Mouse (Mus musculus) heart, embryonic 15.5 days (tissue): ENCODE measurements around the gene Lct. TPM values are rescaled to one million over a fixed set of nuclear protein-coding genes. Genes with fewer than 3 reads are reported as not detected.
A peak's percentile ranks its signal among the peaks of the same experiment; 100 is the strongest.

Source experiments
- ATAC-seq: fragments of 200-750 bp; cut with Nextera tagmentation; replicated peaks from 2 replicates; pipeline ENCODE4 v1.8.0; 2017; ENCODE audit warnings: low read depth, moderate TSS enrichment; ENCODE audit not compliant: insufficient number of reproducible peaks, insufficient read depth, low FRiP score
- H3K27ac ChIP-seq: fragments of 300-500 bp; sonication (generic); 2 replicates; pipeline ENCODE4 v1.5.1; 2015; ENCODE audit warnings: mild to moderate bottlenecking, inconsistent platforms
- H3K27me3 ChIP-seq: fragments of 300-500 bp; sonication (generic); 2 replicates; pipeline ENCODE4 v1.6.1; 2015; ENCODE audit warnings: inconsistent platforms
- H3K36me3 ChIP-seq: fragments of 300-500 bp; sonication (generic); 2 replicates; pipeline ENCODE4 v1.6.1; 2015; ENCODE audit warnings: mild to moderate bottlenecking, inconsistent platforms
- H3K4me1 ChIP-seq: fragments of 300-500 bp; sonication (generic); replicated peaks from 2 replicates; pipeline ENCODE4 v1.6.1; 2015; ENCODE audit warnings: inconsistent platforms
- H3K4me2 ChIP-seq: fragments of 300-500 bp; sonication (generic); 2 replicates; pipeline ENCODE4 v1.6.1; 2015; ENCODE audit warnings: inconsistent platforms, mild to moderate bottlenecking, moderate library complexity
- H3K4me3 ChIP-seq: fragments of 300-500 bp; sonication (generic); 2 replicates; pipeline ENCODE4 v1.5.1; 2015; ENCODE audit warnings: mild to moderate bottlenecking, inconsistent platforms
- H3K9ac ChIP-seq: fragments of 300-500 bp; sonication (generic); 2 replicates; pipeline ENCODE4 v1.6.1; 2015; ENCODE audit warnings: mild to moderate bottlenecking, inconsistent platforms
- H3K9me3 ChIP-seq: fragments of 300-500 bp; sonication (generic); replicated peaks from 2 replicates; pipeline ENCODE4 v1.6.1; 2016; ENCODE audit warnings: inconsistent platforms
- WGBS: fragments of 180-500 bp; shearing (Covaris S2); methylation state at CpG from one replicate; pipeline ENCODE4 v1.1.7; 2015; ENCODE audit warnings: mixed read lengths; 5-methylcytosine and 5-hydroxymethylcytosine counted together
- polyA plus RNA-seq: library from polyadenylated mRNA; unstranded; fragments of >200 nt; fragmentation: Nextera tagmentation; extraction: Ambion mirVana; gene quantifications from 2 replicates; pipeline ENCODE4 v1.2.1, GENCODE M21; 2015

The Lct gene
- polyA plus RNA-seq: 0.03 and 0.08 TPM in 2 replicates

- Histone ChIP-seq H3K9me3 (no peaks in the 10 kb centered on the region), H3K4me3 (no peak within 1 kb of the TSS), H3K4me1 (peaks cover 2% of the 10 kb centered on the region; the same call in 1 of the 2 replicates), H3K4me2 (no peak within 1 kb of the TSS), H3K9ac (no peak within 1 kb of the TSS), H3K27me3 (no peaks in the 10 kb centered on the region), H3K36me3 (peaks cover 29% of the 10 kb centered on the region), H3K27ac (no peak within 1 kb of the TSS)
- no peak for ATAC-seq
- 79% methylated on average over 3 of the region's 3 CpGs for WGBS
Observed at GRCm38 (mm10) chr1:128328218-128328617, at the start of gene Lct. Gene Lct, minus strand, starts transcription at chr1:128328318.

- ATAC-seq: no peak
- Histone ChIP-seq H3K4me1 (no peaks in the 10 kb centered on the region), H3K27me3 (no peaks in the 10 kb centered on the region), H3K4me2 (no peak overlapping the region), H3K9ac (no peak overlapping the region), H3K4me3 (no peak overlapping the region), H3K9me3 (no peaks in the 10 kb centered on the region), H3K36me3 (peaks cover 25% of the 10 kb centered on the region), H3K27ac (no peak overlapping the region)
- 96% methylated on average over 4 of the region's 4 CpGs for whole genome bisulfite sequencing
Observed at GRCm38 (mm10) chr1:128376841-128377240, 48.7 kb upstream of the Lct start.

- Histone ChIP-seq H3K9ac (no peak overlapping the region), H3K4me2 (no peak overlapping the region), H3K27ac (no peak overlapping the region), H3K9me3 (no peaks in the 10 kb centered on the region), H3K36me3 (peaks cover 30% of the 10 kb centered on the region), H3K27me3 (no peaks in the 10 kb centered on the region), H3K4me1 (no peaks in the 10 kb centered on the region), H3K4me3 (no peak overlapping the region)
- ATAC-seq: no peak
- WGBS: 77% methylated on average over 7 of the region's 7 CpGs
Observed at GRCm38 (mm10) chr1:128372143-128372860, 44.2 kb upstream of the Lct start.

GRCm38 (mm10) chr1:128368732-128369441 lies 40.8 kb upstream of the Lct start:
- H3K27me3 ChIP-seq: no peaks in the 10 kb centered on the region
- no peaks in the 10 kb centered on the region for H3K9me3 ChIP-seq
- H3K9ac ChIP-seq: no peak overlapping the region
- H3K4me1 ChIP-seq: no peaks in the 10 kb centered on the region
- WGBS: 68% methylated on average over 5 of the region's 5 CpGs
- H3K36me3 ChIP-seq: peaks cover 37% of the 10 kb centered on the region
- H3K4me2 ChIP-seq: no peak overlapping the region
- no peak for ATAC-seq
- H3K27ac ChIP-seq: no peak overlapping the region
- no peak overlapping the region for H3K4me3 ChIP-seq

- Histone ChIP-seq H3K4me3 (no peak overlapping the region), H3K4me2 (0 out of 2 replicates have a peak overlapping the region, but pooled peaks have one; percentile 84), H3K9ac (no peak overlapping the region), H3K4me1 (peaks cover 33% of the 10 kb centered on the region), H3K36me3 (peaks cover 33% of the 10 kb centered on the region; the same call in 1 of the 2 replicates), H3K9me3 (no peaks in the 10 kb centered on the region), H3K27ac (0 out of 2 replicates have a peak overlapping the region, but pooled peaks have one; percentile 10), H3K27me3 (no peaks in the 10 kb centered on the region)
- no peak for ATAC-seq
- 48% methylated on average over 2 of the region's 2 CpGs for WGBS
Observed at GRCm38 (mm10) chr1:128360601-128361000, 32.5 kb upstream of the Lct start.

GRCm38 (mm10) chr1:128359554-128360376 lies 31.6 kb upstream of the Lct start, which contains the start of gene Mcm6:
Gene Mcm6, minus strand, starts transcription at chr1:128359664.
- peak; percentile 96 for ATAC-seq

GRCm38 (mm10) chr1:128358916-128359553 lies 30.9 kb upstream of the Lct start:
- peak; percentile 72 for ATAC-seq
- Histone ChIP-seq H3K4me1 (peaks cover 33% of the 10 kb centered on the region), H3K27ac (peak overlapping the region; percentile 94), H3K9me3 (no peaks in the 10 kb centered on the region), H3K4me2 (peak overlapping the region; percentile 84), H3K36me3 (peaks cover 28% of the 10 kb centered on the region; the same call in 1 of the 2 replicates), H3K4me3 (peak overlapping the region; percentile 87), H3K27me3 (no peaks in the 10 kb centered on the region), H3K9ac (peak overlapping the region; percentile 77)
- WGBS: under 1% methylated on average over 35 of the region's 35 CpGs

More at GRCm38 (mm10) chr1:128359554-128360376, 31.6 kb upstream of the Lct start, which contains the start of gene Mcm6:
- Histone ChIP-seq H3K4me3 (peak within 1 kb of the TSS; percentile 87), H3K36me3 (peaks cover 32% of the 10 kb centered on the region; the same call in 1 of the 2 replicates), H3K9me3 (no peaks in the 10 kb centered on the region), H3K27me3 (no peaks in the 10 kb centered on the region), H3K4me1 (peaks cover 33% of the 10 kb centered on the region), H3K27ac (peak within 1 kb of the TSS; percentile 94), H3K4me2 (peak within 1 kb of the TSS; percentile 84), H3K9ac (peak within 1 kb of the TSS; percentile 77)
- 3% methylated on average over 38 of the region's 38 CpGs for WGBS

GRCm38 (mm10) chr1:128358276-128358675 lies 30.2 kb upstream of the Lct start:
- Histone ChIP-seq H3K4me2 (peak overlapping the region; percentile 84), H3K4me3 (peak overlapping the region; percentile 87), H3K4me1 (peaks cover 33% of the 10 kb centered on the region), H3K9ac (peak overlapping the region; percentile 77), H3K36me3 (peaks cover 27% of the 10 kb centered on the region), H3K27ac (peak overlapping the region; percentile 94; the same call in 1 of the 2 replicates), H3K9me3 (no peaks in the 10 kb centered on the region), H3K27me3 (no peaks in the 10 kb centered on the region)
- 50% methylated on average over 6 of the region's 6 CpGs for WGBS
- ATAC-seq: no peak

- 36% methylated on average over 3 of the region's 3 CpGs for WGBS
- peak overlapping the region; percentile 87 for H3K4me3 ChIP-seq
- H3K36me3 ChIP-seq: peaks cover 27% of the 10 kb centered on the region
- peaks cover 33% of the 10 kb centered on the region for H3K4me1 ChIP-seq
- H3K27me3 ChIP-seq: no peaks in the 10 kb centered on the region
- H3K9ac ChIP-seq: peak overlapping the region; percentile 77; the same call in 1 of the 2 replicates
- H3K9me3 ChIP-seq: no peaks in the 10 kb centered on the region
- no peak overlapping the region for H3K27ac ChIP-seq
- H3K4me2 ChIP-seq: peak overlapping the region; percentile 84
- ATAC-seq: no peak
Observed at GRCm38 (mm10) chr1:128357452-128357851, 29.3 kb upstream of the Lct start.

- Histone ChIP-seq H3K9me3 (no peaks in the 10 kb centered on the region), H3K4me2 (no peak overlapping the region), H3K9ac (no peak overlapping the region), H3K36me3 (peaks cover 53% of the 10 kb centered on the region), H3K27me3 (no peaks in the 10 kb centered on the region), H3K4me3 (no peak overlapping the region), H3K27ac (no peak overlapping the region), H3K4me1 (peaks cover 14% of the 10 kb centered on the region)
- 67% methylated on average over 3 of the region's 3 CpGs for WGBS
- ATAC-seq: no peak
Observed at GRCm38 (mm10) chr1:128353092-128353491, 25.0 kb upstream of the Lct start.
